Mouse (Mus musculus): ENCODE measurements around the gene Dennd2a.

DNA sequence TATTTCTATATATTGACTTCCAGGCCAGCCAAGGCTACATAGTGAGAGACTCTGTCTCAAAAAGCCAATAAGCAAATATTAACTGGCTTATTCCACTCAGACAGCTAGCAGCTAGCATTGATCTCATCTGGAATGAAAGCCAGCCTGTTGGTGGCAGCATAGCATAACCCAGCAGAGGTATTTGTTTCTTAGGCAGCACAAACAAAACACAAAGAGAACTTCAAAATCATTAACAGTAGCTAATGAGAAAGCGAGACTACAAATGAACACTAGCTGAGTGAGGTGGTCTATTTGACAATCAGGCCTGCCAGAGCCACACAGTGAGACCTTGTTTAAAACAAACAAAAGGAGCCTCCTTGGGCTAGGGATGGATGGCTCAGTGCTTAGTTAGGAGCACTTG is 143.6 kb downstream of the Dennd2a start:
- peak; percentile 55 for TF ChIP-seq CTCF (IDR thresholded peaks at IDR 0.05; ENCODE audit: low read depth)
- TF ChIP-seq EP300 (optimal IDR thresholded peaks at IDR 0.05) = no peak
